Mouse (Mus musculus) hindbrain, embryonic 13.5 days (tissue): ENCODE measurements around the gene Ethe1. TPM values are rescaled to one million over a fixed set of nuclear protein-coding genes. Genes with fewer than 3 reads are reported as not detected.

ENCODE experiments used
- ATAC-seq: fragments of 200-750 bp; cut with Nextera tagmentation; 2 replicates; pipeline ENCODE4 v1.8.0; 2017; ENCODE audit warnings: moderate TSS enrichment; ENCODE audit not compliant: low FRiP score
- H3K27ac ChIP-seq: fragments of 300-500 bp; sonication (generic); 2 replicates; pipeline ENCODE4 v1.5.1; 2015; ENCODE audit warnings: inconsistent platforms, mild to moderate bottlenecking, moderate library complexity
- H3K27me3 ChIP-seq: fragments of 300-500 bp; sonication (generic); 2 replicates; pipeline ENCODE4 v1.6.1; 2015; ENCODE audit warnings: mild to moderate bottlenecking, inconsistent platforms
- H3K36me3 ChIP-seq: fragments of 300-500 bp; sonication (generic); 2 replicates; pipeline ENCODE4 v1.6.1; 2015; ENCODE audit warnings: mild to moderate bottlenecking, inconsistent platforms
- H3K4me1 ChIP-seq: fragments of 300-500 bp; sonication (generic); replicated peaks from 2 replicates; pipeline ENCODE4 v1.6.1; 2015; ENCODE audit warnings: inconsistent platforms
- H3K4me2 ChIP-seq: fragments of 300-500 bp; sonication (generic); 2 replicates; pipeline ENCODE4 v1.6.1; 2015; ENCODE audit warnings: inconsistent platforms, mild to moderate bottlenecking, moderate library complexity
- H3K4me3 ChIP-seq: fragments of 300-500 bp; sonication (generic); 2 replicates; pipeline ENCODE4 v1.5.1; 2015; ENCODE audit warnings: mild to moderate bottlenecking, inconsistent platforms
- H3K9ac ChIP-seq: fragments of 300-500 bp; sonication (generic); 2 replicates; pipeline ENCODE4 v1.6.1; 2015; ENCODE audit warnings: mild to moderate bottlenecking, inconsistent platforms
- H3K9me3 ChIP-seq: fragments of 300-500 bp; sonication (generic); 2 replicates; pipeline ENCODE4 v1.6.1; 2016; ENCODE audit warnings: inconsistent platforms
- WGBS: fragments of 180-500 bp; shearing (Covaris S2); methylation state at CpG from one replicate; pipeline ENCODE4 v1.1.7; 2015; 5-methylcytosine and 5-hydroxymethylcytosine counted together
- polyA plus RNA-seq: library from polyadenylated mRNA; unstranded; fragments of >200 nt; fragmentation: Nextera tagmentation; extraction: Ambion mirVana; gene quantifications from 2 replicates; pipeline ENCODE4 v1.2.1, GENCODE M21; 2015

The Ethe1 gene
- polyA plus RNA-seq, 1 experiment from 2014 or later, result 18.7 TPM

- Histone ChIP-seq H3K4me1 (no peaks in the 10 kb centered on the region), H3K9me3 (no peaks in the 10 kb centered on the region), H3K4me3 (no peak overlapping the region), H3K27ac (no peak overlapping the region), H3K9ac (no peak overlapping the region), H3K27me3 (peaks cover 17% of the 10 kb centered on the region), H3K36me3 (no peaks in the 10 kb centered on the region), H3K4me2 (no peak overlapping the region)
- ATAC-seq, result no peak
- 84% methylated on average over 6 of the region's 6 CpGs for WGBS
These were observed 35.6 kb downstream of the Ethe1 start for GRCm38 (mm10) chr7:24622967-24623366.

DNA sequence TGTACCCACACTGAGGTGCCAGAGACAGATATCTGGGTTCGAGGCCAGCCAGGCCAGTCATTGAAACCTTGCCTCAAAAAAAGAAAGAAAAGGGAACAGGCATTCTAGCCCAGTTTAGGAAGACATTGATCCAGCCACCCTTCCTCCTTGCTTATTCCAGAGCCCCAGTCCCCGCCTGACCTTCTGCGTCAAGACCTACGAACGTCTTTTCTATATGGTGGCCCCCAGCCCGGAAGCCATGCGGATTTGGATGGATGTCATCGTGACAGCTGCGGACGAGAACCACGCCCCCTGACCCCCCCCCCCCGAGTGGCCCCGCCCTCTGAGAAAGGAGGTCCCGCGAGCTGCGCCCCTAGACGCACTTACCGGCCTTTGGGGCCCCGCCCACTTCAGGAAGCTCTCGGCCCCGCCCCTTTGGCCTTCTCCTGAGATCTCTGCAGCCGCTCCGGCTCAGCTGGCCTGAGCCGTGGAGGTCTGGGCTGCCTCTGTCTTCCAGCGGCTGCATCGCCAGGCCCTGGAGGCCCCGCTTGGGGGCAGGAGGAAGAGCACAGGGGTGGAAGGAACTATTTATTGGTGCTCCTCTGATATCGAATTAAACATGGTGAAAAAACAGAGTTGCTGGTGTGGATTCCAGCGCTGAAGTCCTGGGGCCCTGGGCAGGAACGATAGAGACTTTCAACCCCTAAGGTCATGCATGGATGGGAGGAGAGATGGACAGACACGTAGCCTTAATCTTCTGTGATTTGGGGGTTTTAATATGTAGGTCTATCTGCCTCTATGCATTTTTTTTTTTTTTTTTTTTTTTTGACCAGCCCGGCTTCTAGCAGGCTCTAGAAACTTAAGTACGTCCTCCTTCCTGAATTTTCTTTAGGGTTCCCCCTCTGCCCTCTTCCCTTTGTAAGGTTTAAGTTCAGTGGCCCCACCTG is 41.6 kb downstream of the Ethe1 start:
- peak overlapping the region; percentile 59 for H3K9ac ChIP-seq
- no peaks in the 10 kb centered on the region for H3K9me3 ChIP-seq
- H3K27me3 ChIP-seq, result peaks cover 12% of the 10 kb centered on the region
- peak overlapping the region; percentile 58 for H3K4me2 ChIP-seq
- H3K4me1 ChIP-seq, result peaks cover 7% of the 10 kb centered on the region
- H3K36me3 ChIP-seq, result no peaks in the 10 kb centered on the region
- H3K27ac ChIP-seq, result no peak overlapping the region
- peak; percentile 67 for ATAC-seq
- H3K4me3 ChIP-seq, result peak overlapping the region; percentile 28
- WGBS, result 9% methylated on average over 33 of the region's 33 CpGs

DNA sequence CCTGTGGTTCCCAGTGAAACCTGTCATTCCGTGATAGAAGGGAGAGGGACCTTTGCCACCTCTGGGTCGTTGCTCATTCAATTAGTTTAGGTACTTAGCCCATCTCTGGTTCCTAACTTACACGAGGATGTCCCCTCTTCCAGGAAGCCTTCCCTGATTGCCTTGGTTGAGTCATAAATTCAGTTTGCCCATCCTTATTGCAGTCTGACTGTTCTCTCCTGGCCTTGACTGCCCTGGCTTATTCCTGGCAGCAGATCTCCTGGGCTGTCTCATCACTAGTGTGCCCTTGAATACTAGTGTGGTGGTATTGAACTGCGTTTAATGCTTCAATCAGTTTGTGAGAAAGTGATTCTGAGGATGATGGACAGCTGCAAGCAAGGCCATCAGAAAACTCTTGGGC is 42.3 kb downstream of the Ethe1 start:
- Histone ChIP-seq H3K9me3 (no peaks in the 10 kb centered on the region), H3K36me3 (no peaks in the 10 kb centered on the region), H3K4me1 (peaks cover 7% of the 10 kb centered on the region), H3K27me3 (peaks cover 20% of the 10 kb centered on the region), H3K4me2 (no peak overlapping the region), H3K27ac (no peak overlapping the region), H3K9ac (no peak overlapping the region), H3K4me3 (no peak overlapping the region)
- WGBS, result 76% methylated on average over 4 of the region's 4 CpGs
- no peak for ATAC-seq

GRCm38 (mm10) chr7:24630116-24630880 is 43.0 kb downstream of the Ethe1 start:
- 68% methylated on average over 10 of the region's 10 CpGs for WGBS
- no peak overlapping the region for H3K4me3 ChIP-seq
- peaks cover 21% of the 10 kb centered on the region for H3K27me3 ChIP-seq
- peaks cover 7% of the 10 kb centered on the region for H3K4me1 ChIP-seq
- no peak overlapping the region for H3K4me2 ChIP-seq
- H3K36me3 ChIP-seq, result no peaks in the 10 kb centered on the region
- no peaks in the 10 kb centered on the region for H3K9me3 ChIP-seq
- no peak overlapping the region for H3K9ac ChIP-seq
- H3K27ac ChIP-seq, result no peak overlapping the region
- no peak for ATAC-seq

- Histone ChIP-seq H3K4me3 (peak within 1 kb of the TSS; percentile 37), H3K9ac (peak within 1 kb of the TSS; percentile 19; the same call in 1 of the 2 replicates), H3K4me2 (peak within 1 kb of the TSS; percentile 58), H3K27ac (no peak within 1 kb of the TSS), H3K9me3 (no peaks in the 10 kb centered on the region), H3K27me3 (peaks cover 70% of the 10 kb centered on the region), H3K36me3 (no peaks in the 10 kb centered on the region), H3K4me1 (peaks cover 21% of the 10 kb centered on the region)
- no peak for ATAC-seq
- WGBS, result 15% methylated on average over 15 of the region's 15 CpGs
These were observed 48.9 kb downstream of the Ethe1 start, which contains the start of gene Lypd3 for GRCm38 (mm10) chr7:24636264-24636663. TSS of gene Lypd3 (plus strand) at chr7:24636550.

DNA sequence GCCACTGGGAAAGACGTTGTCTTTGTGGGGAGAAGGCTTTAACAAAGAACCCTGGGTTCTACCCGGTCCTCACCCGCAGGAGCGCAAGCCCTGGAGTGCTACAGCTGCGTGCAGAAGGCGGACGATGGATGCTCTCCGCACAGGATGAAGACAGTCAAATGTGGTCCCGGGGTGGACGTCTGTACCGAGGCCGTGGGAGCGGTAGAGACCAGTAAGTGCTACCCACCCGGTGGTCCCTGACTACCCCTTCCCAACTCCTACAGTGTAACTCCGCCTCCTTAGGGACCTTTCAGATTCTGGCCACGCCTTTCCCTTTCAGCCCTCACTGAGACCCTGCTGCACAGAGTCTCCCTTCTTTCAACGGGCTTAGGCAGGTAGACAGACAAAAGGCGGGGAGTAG is 49.7 kb downstream of the Ethe1 start:
- WGBS, result 0% methylated on average over 18 of the region's 18 CpGs
- ATAC-seq, result peak; percentile 44; the same call in 1 of the 2 replicates

GRCm38 (mm10) chr7:24638026-24638856 is 50.9 kb downstream of the Ethe1 start:
- ATAC-seq, result 0 out of 2 replicates have a peak, but pooled peaks have one; percentile 9
- no peak overlapping the region for H3K27ac ChIP-seq
- peaks cover 21% of the 10 kb centered on the region for H3K4me1 ChIP-seq
- 3% methylated on average over 35 of the region's 35 CpGs for WGBS
- H3K4me3 ChIP-seq, result peak overlapping the region; percentile 37
- H3K36me3 ChIP-seq, result no peaks in the 10 kb centered on the region
- peaks cover 82% of the 10 kb centered on the region for H3K27me3 ChIP-seq
- H3K9me3 ChIP-seq, result no peaks in the 10 kb centered on the region
- peak overlapping the region; percentile 58 for H3K4me2 ChIP-seq
- H3K9ac ChIP-seq, result peak overlapping the region; percentile 60

More for the DNA sequence above, 49.7 kb downstream of the Ethe1 start:
- no peaks in the 10 kb centered on the region for H3K9me3 ChIP-seq
- H3K27me3 ChIP-seq, result peaks cover 75% of the 10 kb centered on the region
- peak overlapping the region; percentile 58 for H3K4me2 ChIP-seq
- H3K27ac ChIP-seq, result no peak overlapping the region
- peaks cover 21% of the 10 kb centered on the region for H3K4me1 ChIP-seq
- no peak overlapping the region; the same call in 1 of the 2 replicates for H3K9ac ChIP-seq
- no peaks in the 10 kb centered on the region for H3K36me3 ChIP-seq
- peak overlapping the region; percentile 20 for H3K4me3 ChIP-seq

- ATAC-seq, result no peak
- Histone ChIP-seq H3K9me3 (no peaks in the 10 kb centered on the region), H3K4me1 (peaks cover 21% of the 10 kb centered on the region), H3K27me3 (peaks cover 71% of the 10 kb centered on the region), H3K4me2 (no peak overlapping the region), H3K36me3 (no peaks in the 10 kb centered on the region), H3K4me3 (no peak overlapping the region), H3K27ac (no peak overlapping the region), H3K9ac (no peak overlapping the region)
- WGBS, result 64% methylated on average over 13 of the region's 13 CpGs
These were observed 53.1 kb downstream of the Ethe1 start for GRCm38 (mm10) chr7:24640450-24640849.

DNA sequence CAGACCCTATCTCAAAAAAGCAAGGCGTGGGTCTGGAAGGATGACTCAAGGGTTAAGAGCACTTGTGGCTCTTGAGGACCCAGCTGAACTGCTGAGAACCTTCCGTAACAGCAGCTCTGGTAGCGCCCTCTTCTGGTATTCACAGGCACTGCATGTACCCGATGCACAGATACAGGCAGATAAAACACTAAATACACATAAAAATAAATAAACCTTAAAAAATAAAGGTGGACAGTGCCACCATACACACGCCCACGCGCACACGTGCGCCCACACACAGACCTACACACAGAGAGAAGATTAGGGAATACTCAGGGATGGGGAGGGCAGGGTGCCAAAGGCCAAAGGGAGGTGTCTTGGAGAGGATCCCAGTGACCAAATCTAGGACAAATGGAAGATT is 55.1 kb downstream of the Ethe1 start:
- no peak overlapping the region for H3K4me2 ChIP-seq
- peaks cover 51% of the 10 kb centered on the region for H3K27me3 ChIP-seq
- no peaks in the 10 kb centered on the region for H3K36me3 ChIP-seq
- H3K9me3 ChIP-seq, result no peaks in the 10 kb centered on the region
- WGBS, result 11% methylated on average over 9 of the region's 9 CpGs
- H3K4me3 ChIP-seq, result no peak overlapping the region
- H3K27ac ChIP-seq, result no peak overlapping the region
- H3K4me1 ChIP-seq, result peaks cover 11% of the 10 kb centered on the region
- H3K9ac ChIP-seq, result no peak overlapping the region
- no peak for ATAC-seq

DNA sequence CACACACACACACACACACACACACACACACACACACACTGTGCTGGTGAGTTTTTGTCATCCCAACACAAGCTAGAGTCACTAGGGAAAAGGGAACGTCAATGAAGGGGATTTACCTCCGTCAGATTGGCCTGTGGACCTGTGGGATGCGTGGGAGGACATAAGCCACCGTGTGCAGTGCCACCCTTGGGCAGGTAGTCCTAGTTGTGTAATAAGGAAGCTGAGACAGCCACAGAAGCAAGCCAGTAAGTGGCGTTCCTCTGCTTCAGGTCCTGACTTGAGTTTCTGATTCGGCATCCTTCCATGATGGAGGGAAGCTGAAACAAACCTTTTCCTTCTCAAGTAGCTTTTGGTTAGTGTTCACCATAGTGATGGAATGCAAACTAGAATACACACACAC is 57.1 kb downstream of the Ethe1 start:
- 86% methylated on average over 6 of the region's 6 CpGs for WGBS
- ATAC-seq, result no peak
- Histone ChIP-seq H3K27me3 (peaks cover 31% of the 10 kb centered on the region), H3K27ac (no peak overlapping the region), H3K4me1 (no peaks in the 10 kb centered on the region), H3K4me3 (no peak overlapping the region), H3K36me3 (no peaks in the 10 kb centered on the region), H3K9me3 (no peaks in the 10 kb centered on the region), H3K9ac (no peak overlapping the region), H3K4me2 (no peak overlapping the region)

DNA sequence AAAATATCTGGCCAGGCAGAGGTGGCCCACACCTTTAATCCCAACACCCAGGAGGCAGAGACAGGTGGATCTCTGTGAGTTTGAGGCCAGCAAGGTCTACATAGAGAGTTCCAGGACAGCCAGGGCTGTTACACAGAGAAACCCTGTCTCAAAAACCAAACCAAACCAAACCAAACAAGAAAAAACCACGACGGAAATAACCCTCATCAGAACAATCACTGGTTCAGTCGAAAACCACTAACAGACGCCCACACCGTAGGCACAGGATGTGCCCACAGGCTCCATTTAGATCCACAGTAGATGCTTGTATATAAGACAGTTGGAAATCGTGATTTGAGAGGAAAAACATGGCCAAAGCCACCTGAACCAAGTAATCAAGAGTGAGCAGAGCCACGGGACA is 57.7 kb downstream of the Ethe1 start:
- no peak overlapping the region for H3K4me3 ChIP-seq

More for the DNA sequence above, 57.7 kb downstream of the Ethe1 start:
- 77% methylated on average over 7 of the region's 7 CpGs for WGBS
- Histone ChIP-seq H3K4me1 (no peaks in the 10 kb centered on the region), H3K9ac (no peak overlapping the region), H3K36me3 (no peaks in the 10 kb centered on the region), H3K27me3 (peaks cover 26% of the 10 kb centered on the region), H3K27ac (no peak overlapping the region), H3K4me2 (no peak overlapping the region), H3K9me3 (no peaks in the 10 kb centered on the region)
- no peak for ATAC-seq
